Mouse (Mus musculus): ENCODE measurements around the gene Ltb4r2. TPM values are rescaled to one million over a fixed set of nuclear protein-coding genes. Genes with fewer than 3 reads are reported as not detected.

Ltb4r2 gene
- polyA plus RNA-seq, 1 experiment from 2014 or later = 0.30 TPM

GRCm38 (mm10) chr14:55776711-55777110 lies 15.5 kb downstream of the Ltb4r2 start:
- no peaks in the 10 kb centered on the region for H3K9me3 ChIP-seq (replicated peaks)
- WGBS = 72% methylated on average over 7 of the region's 7 CpGs

GRCm38 (mm10) chr14:55777176-55777575 lies 15.9 kb downstream of the Ltb4r2 start:
- H3K36me3 ChIP-seq = 0 out of 2 replicates have a peak, but pooled peaks cover 15% of the 10 kb centered on the region
- peaks cover 37% of the 10 kb centered on the region for H3K27me3 ChIP-seq (ENCODE audit: low read depth, poor library complexity, severe bottlenecking)
- no peak for DNase-seq (ENCODE audit: low spot score)
- H3K27ac ChIP-seq = no peak overlapping the region
- H3K9me3 ChIP-seq (replicated peaks) = no peaks in the 10 kb centered on the region
- H3K4me3 ChIP-seq = no peak overlapping the region
- WGBS = 56% methylated on average over 3 of the region's 3 CpGs
- H3K4me1 ChIP-seq = peaks cover 21% of the 10 kb centered on the region

More at GRCm38 (mm10) chr14:55776711-55777110, 15.5 kb downstream of the Ltb4r2 start:
- Histone ChIP-seq H3K36me3 (0 out of 2 replicates have a peak, but pooled peaks cover 15% of the 10 kb centered on the region), H3K27me3 (ENCODE audit: low read depth, poor library complexity, severe bottlenecking) (peaks cover 33% of the 10 kb centered on the region; the same call in 1 of the 2 replicates), H3K4me3 (no peak overlapping the region), H3K27ac (no peak overlapping the region), H3K4me1 (peaks cover 16% of the 10 kb centered on the region)
- no peak for DNase-seq (ENCODE audit: low spot score)

- H3K4me3 ChIP-seq = no peak overlapping the region
- 0 out of 2 replicates have a peak, but pooled peaks cover 15% of the 10 kb centered on the region for H3K36me3 ChIP-seq
- WGBS = 91% methylated on average over 11 of the region's 11 CpGs
- no peaks in the 10 kb centered on the region for H3K9me3 ChIP-seq (replicated peaks)
- H3K27ac ChIP-seq = no peak overlapping the region
- peaks cover 44% of the 10 kb centered on the region for H3K27me3 ChIP-seq (ENCODE audit: low read depth, poor library complexity, severe bottlenecking)
- no peak for DNase-seq (ENCODE audit: low spot score)
- peaks cover 27% of the 10 kb centered on the region for H3K4me1 ChIP-seq
Observed at GRCm38 (mm10) chr14:55777806-55778205, 16.6 kb downstream of the Ltb4r2 start.

- H3K9me3 ChIP-seq (replicated peaks) = no peaks in the 10 kb centered on the region
- no peak for DNase-seq (ENCODE audit: low spot score)
- 92% methylated on average over 15 of the region's 15 CpGs for WGBS
- H3K27ac ChIP-seq = no peak overlapping the region
- peaks cover 36% of the 10 kb centered on the region for H3K4me1 ChIP-seq
- H3K36me3 ChIP-seq = 0 out of 2 replicates have a peak, but pooled peaks cover 15% of the 10 kb centered on the region
- H3K4me3 ChIP-seq = no peak overlapping the region
- H3K27me3 ChIP-seq (ENCODE audit: low read depth, poor library complexity, severe bottlenecking) = peaks cover 44% of the 10 kb centered on the region
Observed at GRCm38 (mm10) chr14:55778686-55779085, 17.5 kb downstream of the Ltb4r2 start.

GRCm38 (mm10) chr14:55779656-55780055 lies 18.4 kb downstream of the Ltb4r2 start:
- peaks cover 49% of the 10 kb centered on the region for H3K27me3 ChIP-seq (ENCODE audit: low read depth, poor library complexity, severe bottlenecking)
- WGBS = 59% methylated on average over 16 of the region's 16 CpGs

GRCm38 (mm10) chr14:55780736-55781135 lies 19.5 kb downstream of the Ltb4r2 start:
- no peak for DNase-seq (ENCODE audit: low spot score)
- 0 out of 2 replicates have a peak, but pooled peaks cover 15% of the 10 kb centered on the region for H3K36me3 ChIP-seq
- peaks cover 52% of the 10 kb centered on the region for H3K27me3 ChIP-seq (ENCODE audit: low read depth, poor library complexity, severe bottlenecking)
- H3K9me3 ChIP-seq (replicated peaks) = no peaks in the 10 kb centered on the region
- peaks cover 52% of the 10 kb centered on the region for H3K4me1 ChIP-seq
- no peak overlapping the region for H3K27ac ChIP-seq
- WGBS = 80% methylated on average over 11 of the region's 11 CpGs
- H3K4me3 ChIP-seq = no peak overlapping the region

More at GRCm38 (mm10) chr14:55779656-55780055, 18.4 kb downstream of the Ltb4r2 start:
- Histone ChIP-seq H3K4me3 (no peak overlapping the region), H3K27ac (no peak overlapping the region), H3K4me1 (peaks cover 46% of the 10 kb centered on the region), H3K36me3 (0 out of 2 replicates have a peak, but pooled peaks cover 15% of the 10 kb centered on the region), H3K9me3 (replicated peaks) (no peaks in the 10 kb centered on the region)
- DNase-seq (ENCODE audit: low spot score) = no peak

GRCm38 (mm10) chr14:55781310-55781709 lies 20.1 kb downstream of the Ltb4r2 start:
- H3K4me1 ChIP-seq = peaks cover 52% of the 10 kb centered on the region
- H3K27me3 ChIP-seq (ENCODE audit: low read depth, poor library complexity, severe bottlenecking) = peaks cover 58% of the 10 kb centered on the region
- DNase-seq (ENCODE audit: low spot score) = peak; percentile 74
- H3K27ac ChIP-seq = peak overlapping the region; percentile 27; the same call in 1 of the 2 replicates
- 16% methylated on average over 14 of the region's 14 CpGs for WGBS
- H3K4me3 ChIP-seq = peak overlapping the region; percentile 36
- H3K36me3 ChIP-seq = 0 out of 2 replicates have a peak, but pooled peaks cover 15% of the 10 kb centered on the region
- H3K9me3 ChIP-seq (replicated peaks) = no peaks in the 10 kb centered on the region

- Histone ChIP-seq H3K9me3 (replicated peaks) (no peaks in the 10 kb centered on the region), H3K27me3 (ENCODE audit: low read depth, poor library complexity, severe bottlenecking) (peaks cover 69% of the 10 kb centered on the region), H3K4me3 (peak overlapping the region; percentile 58), H3K36me3 (0 out of 2 replicates have a peak, but pooled peaks cover 14% of the 10 kb centered on the region), H3K27ac (peak overlapping the region; percentile 84), H3K4me1 (peaks cover 49% of the 10 kb centered on the region)
- no peak for DNase-seq (ENCODE audit: low spot score)
- WGBS = 51% methylated on average over 9 of the region's 9 CpGs
Observed at GRCm38 (mm10) chr14:55782361-55782960, 21.2 kb downstream of the Ltb4r2 start.

GRCm38 (mm10) chr14:55783171-55783957 lies 22.1 kb downstream of the Ltb4r2 start:
- 1% methylated on average over 31 of the region's 31 CpGs for WGBS
- Histone ChIP-seq H3K4me1 (peaks cover 54% of the 10 kb centered on the region), H3K36me3 (0 out of 2 replicates have a peak, but pooled peaks cover 8% of the 10 kb centered on the region), H3K27ac (peak overlapping the region; percentile 84), H3K4me3 (peak overlapping the region; percentile 58), H3K27me3 (ENCODE audit: low read depth, poor library complexity, severe bottlenecking) (peaks cover 78% of the 10 kb centered on the region), H3K9me3 (replicated peaks) (no peaks in the 10 kb centered on the region)
- DNase-seq (ENCODE audit: low spot score) = peak; percentile 67

- peak; percentile 53 for DNase-seq (ENCODE audit: low spot score)
- Histone ChIP-seq H3K36me3 (0 out of 2 replicates have a peak, but pooled peaks cover 4% of the 10 kb centered on the region), H3K4me1 (peaks cover 59% of the 10 kb centered on the region), H3K9me3 (replicated peaks) (no peaks in the 10 kb centered on the region), H3K27me3 (ENCODE audit: low read depth, poor library complexity, severe bottlenecking) (peaks cover 83% of the 10 kb centered on the region), H3K4me3 (peak within 1 kb of the TSS; percentile 58), H3K27ac (peak within 1 kb of the TSS; percentile 84)
- WGBS = 4% methylated on average over 13 of the region's 13 CpGs
Observed at GRCm38 (mm10) chr14:55783958-55784235, 22.7 kb downstream of the Ltb4r2 start, which contains the start of gene Adcy4. Gene Adcy4 (minus strand): TSS chr14:55784095.

GRCm38 (mm10) chr14:55785195-55785594 lies 24.0 kb downstream of the Ltb4r2 start:
- 21% methylated on average over 6 of the region's 6 CpGs for WGBS
- Histone ChIP-seq H3K27ac (no peak overlapping the region), H3K27me3 (ENCODE audit: low read depth, poor library complexity, severe bottlenecking) (peaks cover 92% of the 10 kb centered on the region), H3K36me3 (no peaks in the 10 kb centered on the region), H3K9me3 (replicated peaks) (no peaks in the 10 kb centered on the region), H3K4me3 (no peak overlapping the region), H3K4me1 (peaks cover 59% of the 10 kb centered on the region)
- no peak for DNase-seq (ENCODE audit: low spot score)

- Histone ChIP-seq H3K27ac (peak overlapping the region; percentile 62; the same call in 1 of the 2 replicates), H3K4me3 (peak overlapping the region; percentile 56), H3K27me3 (ENCODE audit: low read depth, poor library complexity, severe bottlenecking) (peaks cover 76% of the 10 kb centered on the region)
Observed at GRCm38 (mm10) chr14:55787731-55788130, 26.5 kb downstream of the Ltb4r2 start.

More at GRCm38 (mm10) chr14:55787731-55788130, 26.5 kb downstream of the Ltb4r2 start:
- peaks cover 38% of the 10 kb centered on the region for H3K4me1 ChIP-seq
- 23% methylated on average over 11 of the region's 11 CpGs for WGBS
- H3K36me3 ChIP-seq = no peaks in the 10 kb centered on the region
- no peak for DNase-seq (ENCODE audit: low spot score)
- H3K9me3 ChIP-seq (replicated peaks) = no peaks in the 10 kb centered on the region

Data from limb, embryonic 10.5 days (tissue).